Mouse (Mus musculus): ENCODE measurements around the gene Btbd35f3. TPM values are rescaled to one million over a fixed set of nuclear protein-coding genes. Genes with fewer than 3 reads are reported as not detected.
"Not testable (repeated sequence)": the region's sequence is repeated elsewhere in the genome, so short reads cannot be mapped to it uniquely, and the experiment has no call there.

Btbd35f3 gene
- total RNA-seq (2021), result not detected
- long read RNA-seq, experiment 1, result 0 reads
- long read RNA-seq, experiment 2, result 0 reads

DNA sequence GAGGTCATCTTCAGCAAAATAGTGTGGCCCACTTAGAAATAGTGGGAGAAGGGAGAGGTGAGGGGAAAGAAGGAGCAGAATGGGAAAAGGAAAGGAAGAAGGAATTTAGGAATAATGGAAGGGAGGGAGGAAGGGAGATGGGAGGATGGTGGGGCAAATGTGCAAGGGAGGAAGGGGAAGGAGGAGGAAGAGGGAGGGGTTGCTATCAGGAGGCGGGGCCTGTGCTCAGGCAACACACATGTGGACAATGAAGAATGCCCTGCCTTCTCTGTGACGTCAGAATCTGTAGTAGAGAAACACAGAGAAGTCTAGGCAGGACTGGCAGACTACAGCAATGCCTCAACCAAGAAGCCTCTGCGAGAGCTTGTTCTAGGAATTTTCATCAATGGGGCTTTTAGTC is at the start of gene Btbd35f3:
TSS of gene Btbd35f3 (plus strand) at position 301 of the 400 bp plus-strand sequence.
- not testable (repeated sequence) for DNase-seq (ENCODE audit: low spot score)

Other genes with a start within 250 kb of the Btbd35f3 start
- not detected for gene Btbd35f16, start 80.7 kb upstream of the Btbd35f3 start, total RNA-seq (2021)
- not detected for gene Btbd35f28, start 158.9 kb downstream of the Btbd35f3 start, total RNA-seq (2021)